Mouse (Mus musculus): ENCODE results near the gene Atg4a-ps.

DNA sequence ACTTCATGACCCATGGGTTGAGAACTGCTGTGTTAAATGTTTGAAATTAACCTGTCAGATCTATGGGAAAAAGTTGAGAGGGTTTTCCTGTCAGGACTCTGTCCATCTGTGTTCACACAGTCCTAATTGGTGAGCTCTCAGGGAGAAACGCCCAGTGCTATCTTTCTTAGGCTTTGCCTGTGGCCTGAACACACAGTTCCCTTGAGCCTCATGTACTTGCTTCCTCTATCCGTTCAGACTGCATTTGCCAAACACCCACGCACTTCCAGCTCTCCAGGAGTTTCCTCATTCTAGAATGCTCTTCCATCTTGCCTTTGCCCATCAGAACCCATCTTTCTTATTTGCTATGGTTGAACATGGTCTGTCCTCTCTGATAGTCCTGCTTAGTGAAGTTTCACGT lies 2.6 kb upstream of the Atg4a-ps start:
- TF ChIP-seq POLR2A (IDR thresholded peaks at IDR 0.05; ENCODE audit: control insufficient read depth, extremely low read depth, insufficient read depth, low read length, poor library complexity) (no peak), CTCF (IDR thresholded peaks at IDR 0.05; ENCODE audit: borderline replicate concordance, control insufficient read depth, extremely low read depth, insufficient read depth, low read length, poor library complexity) (no peak)

All from thymus, adult 2 months (tissue).